25 mouse cellular contexts compared by ENCODE assay signal in the genomic region with DNA sequence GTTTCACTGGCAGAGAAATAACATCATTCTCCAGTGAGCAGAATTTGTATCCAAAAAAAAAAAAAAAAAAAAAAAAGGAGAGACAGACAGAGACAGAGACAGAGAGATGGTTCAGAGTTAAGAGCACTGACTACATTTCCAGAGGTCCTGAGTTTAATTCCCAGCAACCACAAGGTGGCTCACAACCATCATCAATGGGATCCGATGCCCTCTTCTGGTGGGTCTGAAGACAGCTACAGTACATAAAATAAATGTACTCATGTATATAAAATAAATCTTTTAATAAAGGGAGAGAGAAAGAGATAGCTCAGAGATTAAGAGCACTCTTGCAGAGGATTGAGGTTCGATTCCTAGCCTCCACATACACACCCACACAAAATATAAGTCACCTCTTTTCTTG. TPM values are rescaled to one million over a fixed set of nuclear protein-coding genes. Genes with fewer than 3 reads are reported as not detected.
A peak's percentile ranks its signal among the peaks of the same experiment; 100 is the strongest.
DNase-seq lines count a peak whose midpoint lies in the region; ATAC-seq and TF ChIP-seq lines count a peak whose summit lies in the region.
"Had no signal": no experiment of that assay in that cellular context is flagged by ENCODE, and none has a peak within 500 bp of the region (broad histone marks: within the 10 kb centered on the region; RNA-seq: fewer than 3 reads in every experiment).

No protein-coding gene starts in this region.

- H3K4me3 ChIP-seq in intestine, postnatal 0 days (ENCODE audit: low read depth, low read length), result no peak overlapping the region
- H3K4me3 ChIP-seq in intestine, embryonic 16.5 days (ENCODE audit: low read length), result no peak overlapping the region
- H3K4me3 ChIP-seq: embryonic facial prominence, embryonic 15.5 days; erythroblast, embryonic 14.5 days; forebrain, embryonic 10.5 days; gastrocnemius, adult 2 months; heart, embryonic 12.5 days; hindbrain, embryonic 10.5 days; intestine, embryonic 15.5 days had no signal

- H3K4me1 ChIP-seq in intestine, postnatal 0 days (replicated peaks; ENCODE audit: control insufficient read depth, insufficient read depth, low read length), result no peaks in the 10 kb centered on the region
- H3K4me1 ChIP-seq in intestine, embryonic 16.5 days (ENCODE audit: control insufficient read depth, insufficient read depth, low read length), result no peaks in the 10 kb centered on the region
- H3K4me1 ChIP-seq: embryonic facial prominence, embryonic 15.5 days; forebrain, embryonic 10.5 days; heart, embryonic 12.5 days; hindbrain, embryonic 10.5 days; intestine, embryonic 15.5 days had no signal

- H3K9me3 ChIP-seq in intestine, postnatal 0 days (ENCODE audit: control insufficient read depth), result no peaks in the 10 kb centered on the region
- no peaks in the 10 kb centered on the region for H3K9me3 ChIP-seq in intestine, embryonic 16.5 days (ENCODE audit: control insufficient read depth, low read length)
- H3K9me3 ChIP-seq: embryonic facial prominence, embryonic 15.5 days; hindbrain, embryonic 10.5 days; intestine, embryonic 15.5 days had no signal

- no peak for ATAC-seq in intestine, postnatal 0 days
- no peak for ATAC-seq in intestine, embryonic 16.5 days
- ATAC-seq: forebrain, embryonic 14.5 days; intestine, embryonic 15.5 days had no signal

- H3K9ac ChIP-seq in intestine, postnatal 0 days (ENCODE audit: low read depth, low read length), result no peak overlapping the region
- no peak overlapping the region for H3K9ac ChIP-seq in intestine, embryonic 16.5 days (ENCODE audit: low read depth, low read length)
- H3K9ac ChIP-seq: embryonic facial prominence, embryonic 15.5 days; heart, embryonic 12.5 days; hindbrain, embryonic 14.5 days; intestine, embryonic 15.5 days had no signal

- no peaks in the 10 kb centered on the region for H3K36me3 ChIP-seq in intestine, postnatal 0 days (ENCODE audit: control insufficient read depth, insufficient read depth)
- H3K36me3 ChIP-seq in intestine, embryonic 16.5 days (ENCODE audit: control insufficient read depth, insufficient read depth, low read length), result no peaks in the 10 kb centered on the region
- H3K36me3 ChIP-seq: embryonic facial prominence, embryonic 15.5 days; forebrain, embryonic 10.5 days; heart, embryonic 12.5 days; hindbrain, embryonic 10.5 days; intestine, embryonic 15.5 days had no signal

- H3K27me3 ChIP-seq in intestine, postnatal 0 days (replicated peaks; ENCODE audit: control insufficient read depth, insufficient read depth, low read length), result no peaks in the 10 kb centered on the region
- no peaks in the 10 kb centered on the region for H3K27me3 ChIP-seq in intestine, embryonic 16.5 days (replicated peaks; ENCODE audit: control insufficient read depth, insufficient read depth, low read length)
- H3K27me3 ChIP-seq: CH12.LX; embryonic facial prominence, embryonic 15.5 days; heart, embryonic 12.5 days; intestine, embryonic 15.5 days had no signal

- no peak overlapping the region for H3K4me2 ChIP-seq in intestine, postnatal 0 days (replicated peaks; ENCODE audit: low read depth)
- no peak overlapping the region for H3K4me2 ChIP-seq in intestine, embryonic 16.5 days (ENCODE audit: low read depth, low read length)
- H3K4me2 ChIP-seq: embryonic facial prominence, embryonic 15.5 days; heart, embryonic 12.5 days; hindbrain, embryonic 14.5 days; intestine, embryonic 15.5 days had no signal

- TF ChIP-seq CTCF in intestine, postnatal 0 days (IDR thresholded peaks at IDR 0.05; ENCODE audit: low read depth), result peak; percentile 15; the same call in 1 of the 2 replicates

- H3K27ac ChIP-seq in intestine, postnatal 0 days (ENCODE audit: low read depth, low read length), result no peak overlapping the region
- no peak overlapping the region for H3K27ac ChIP-seq in intestine, embryonic 16.5 days (ENCODE audit: low read length)
- H3K27ac ChIP-seq: embryonic facial prominence, embryonic 15.5 days; forebrain, embryonic 10.5 days; gastrocnemius, adult 2 months; hindbrain, embryonic 10.5 days; hindbrain, embryonic 14.5 days; intestine, embryonic 15.5 days had no signal

- WGBS in intestine, postnatal 0 days, result 76% methylated on average over 2 of the region's 2 CpGs
- 72% methylated on average over 2 of the region's 2 CpGs for WGBS in intestine, embryonic 16.5 days

- peak; percentile 70 for DNase-seq in A20 (ENCODE audit: low read depth, low spot score)
- peak; percentile 80 for DNase-seq in ES-CJ7 (ENCODE audit: low read depth, low spot score)
- DNase-seq in R1 (ENCODE audit: low read depth, low spot score), result peak; percentile 84
- DNase-seq in Muller cell, postnatal 12 days (ENCODE audit: inconsistent ontology term), result no peak
- no peak for DNase-seq in right cerebral cortex, adult 2 months (ENCODE audit: low spot score in 2 of 2)
- DNase-seq in spleen, postnatal 10 days (ENCODE audit: low spot score in 2 of 2), result no peak
- DNase-seq: adrenal gland, adult 2 months; adrenal gland, postnatal 25 days; cerebellum, adult 2 months; cerebellum, postnatal 10 days; gastrocnemius, adult 2 months; gastrocnemius, postnatal 25 days; heart, adult 11 months had no signal

RNA-seq across cellular contexts. Expression of a gene that starts 37.8 kb away (rescaled TPM):
- polyA plus RNA-seq in intestine, postnatal 0 days (2015; fragmentation: Nextera tagmentation; extraction: Ambion mirVana), result 0.08 and 0.13 TPM in 2 replicates
- 0.07 TPM in 1 of 2 replicates, not detected in the other for polyA plus RNA-seq in intestine, embryonic 16.5 days (2015; fragmentation: Nextera tagmentation; extraction: Ambion mirVana)
- polyA plus RNA-seq: erythroblast, embryonic 14.5 days; forebrain, embryonic 10.5 days; heart, embryonic 16.5 days had no signal

RNA-seq across cellular contexts. Expression of a gene that starts 39.0 kb away (rescaled TPM):
- polyA plus RNA-seq in intestine, postnatal 0 days (2015; fragmentation: Nextera tagmentation; extraction: Ambion mirVana), result 703 and 717 TPM in 2 replicates
- polyA plus RNA-seq in intestine, embryonic 16.5 days (2015; fragmentation: Nextera tagmentation; extraction: Ambion mirVana), result 531 and 551 TPM in 2 replicates

RNA-seq across cellular contexts. Expression of a gene that starts 51.5 kb away (rescaled TPM):
- polyA plus RNA-seq in intestine, postnatal 0 days (2015; fragmentation: Nextera tagmentation; extraction: Ambion mirVana), result 12.2 and 12.8 TPM in 2 replicates
- polyA plus RNA-seq in intestine, embryonic 16.5 days (2015; fragmentation: Nextera tagmentation; extraction: Ambion mirVana), result 15.5 and 18.0 TPM in 2 replicates

RNA-seq across cellular contexts. Expression of a gene that starts 51.6 kb away (rescaled TPM):
- 27.8 and 29.8 TPM in 2 replicates for polyA plus RNA-seq in intestine, postnatal 0 days (2015; fragmentation: Nextera tagmentation; extraction: Ambion mirVana)
- polyA plus RNA-seq in intestine, embryonic 16.5 days (2015; fragmentation: Nextera tagmentation; extraction: Ambion mirVana), result 70.6 and 81.1 TPM in 2 replicates

Comparison
In these comparisons a context has a peak if more than half of its experiments do, and no peak if none do; other contexts are left out.
1. DNase-seq: peak in A20 (single experiment), ES-CJ7 (single experiment) and R1 (single experiment); none in Muller cell, postnatal 12 days (single experiment), right cerebral cortex, adult 2 months (0 of 2) and spleen, postnatal 10 days (0 of 2).